In genomic region chr4:95000147-95000546, GRCm38 (mm10) we compare ENCODE assay signal across 17 mouse cellular contexts.
"Had no signal": no experiment of that assay in that cellular context is flagged by ENCODE, and none has a peak within 500 bp of the region (broad histone marks: within the 10 kb centered on the region; RNA-seq: fewer than 3 reads in every experiment).

No protein-coding gene starts in this region.

- H3K27ac ChIP-seq: neural tube, embryonic 12.5 days; neural tube, embryonic 13.5 days; neural tube, embryonic 15.5 days; stomach, embryonic 15.5 days; stomach, postnatal 0 days had no signal

- H3K4me2 ChIP-seq: neural tube, embryonic 12.5 days; neural tube, embryonic 13.5 days; neural tube, embryonic 15.5 days; stomach, embryonic 15.5 days had no signal

- H3K9ac ChIP-seq: neural tube, embryonic 12.5 days; neural tube, embryonic 13.5 days; neural tube, embryonic 15.5 days; stomach, embryonic 15.5 days had no signal

- H3K36me3 ChIP-seq: neural tube, embryonic 12.5 days; neural tube, embryonic 13.5 days; neural tube, embryonic 15.5 days; stomach, embryonic 15.5 days had no signal

- H3K9me3 ChIP-seq: neural tube, embryonic 12.5 days; neural tube, embryonic 13.5 days; neural tube, embryonic 15.5 days; stomach, embryonic 15.5 days had no signal

- H3K4me1 ChIP-seq: neural tube, embryonic 12.5 days; neural tube, embryonic 13.5 days; neural tube, embryonic 15.5 days; stomach, embryonic 15.5 days had no signal

- DNase-seq: retina, postnatal 1 day; right cerebral cortex, adult 18-20 months; right cerebral cortex, postnatal 14 days; right cerebral cortex, postnatal 25 days; right cerebral cortex, postnatal 4 days; spleen, adult 18-20 months; thymus, adult 18-20 months; thymus, adult 2 months; thymus, postnatal 14 days; thymus, postnatal 25 days; thymus, postnatal 36 days; thymus, postnatal 4 days had no signal

- H3K27me3 ChIP-seq: neural tube, embryonic 12.5 days; neural tube, embryonic 13.5 days; neural tube, embryonic 15.5 days; stomach, embryonic 15.5 days had no signal

- H3K4me3 ChIP-seq: neural tube, embryonic 12.5 days; neural tube, embryonic 13.5 days; neural tube, embryonic 15.5 days; stomach, embryonic 15.5 days had no signal
